8 mouse cellular contexts compared by ENCODE assay signal in genomic region chr14:30825476-30826131, GRCm38 (mm10). TPM values are rescaled to one million over a fixed set of nuclear protein-coding genes. Genes with fewer than 3 reads are reported as not detected.
DNase-seq lines count a peak whose midpoint lies in the region; ATAC-seq and TF ChIP-seq lines count a peak whose summit lies in the region.

Tmem110 (plus strand) TSS chr14:30825590.

- H3K79me2 ChIP-seq in CH12.LX (replicated peaks; ENCODE audit: control insufficient read depth, extremely low read depth, insufficient read depth, poor library complexity, severe bottlenecking) = peaks cover 38% of the 10 kb centered on the region

- peak within 1 kb of the TSS; percentile 60 for H3K9ac ChIP-seq in CH12.LX (ENCODE audit: insufficient read depth, low read depth)
- H3K9ac ChIP-seq in forebrain, embryonic 12.5 days = peak within 1 kb of the TSS; percentile 86
- H3K9ac ChIP-seq in heart, postnatal 0 days (replicated peaks; ENCODE audit: low read depth, low read length) = peak within 1 kb of the TSS; percentile 76
- peak within 1 kb of the TSS; percentile 85 for H3K9ac ChIP-seq in liver, postnatal 0 days (replicated peaks)
- peak within 1 kb of the TSS; percentile 83 for H3K9ac ChIP-seq in neural tube, embryonic 14.5 days (replicated peaks; ENCODE audit: low read depth, low read length)

- H3K27ac ChIP-seq in CH12.LX (ENCODE audit: insufficient read depth, low read depth) = peak within 1 kb of the TSS; percentile 81
- H3K27ac ChIP-seq in forebrain, embryonic 12.5 days = peak within 1 kb of the TSS; percentile 74
- peak within 1 kb of the TSS; percentile 74 for H3K27ac ChIP-seq in heart, postnatal 0 days (ENCODE audit: low read depth)
- H3K27ac ChIP-seq in liver, postnatal 0 days (ENCODE audit: low read depth) = peak within 1 kb of the TSS; percentile 46
- peak within 1 kb of the TSS; percentile 55; the same call in 1 of the 2 replicates for H3K27ac ChIP-seq in neural tube, embryonic 14.5 days (ENCODE audit: low read depth, low read length)

- no peaks in the 10 kb centered on the region for H3K27me3 ChIP-seq in CH12.LX (replicated peaks)
- no peaks in the 10 kb centered on the region for H3K27me3 ChIP-seq in forebrain, embryonic 12.5 days
- H3K27me3 ChIP-seq in heart, postnatal 0 days (ENCODE audit: control insufficient read depth, insufficient read depth, low read length) = no peaks in the 10 kb centered on the region
- H3K27me3 ChIP-seq in liver, postnatal 0 days (ENCODE audit: insufficient read depth, low read length) = no peaks in the 10 kb centered on the region
- no peaks in the 10 kb centered on the region for H3K27me3 ChIP-seq in neural tube, embryonic 14.5 days (ENCODE audit: control insufficient read depth, insufficient read depth, low read length)

- peak; percentile 1 for TF ChIP-seq RAD21 in CH12.LX (IDR thresholded peaks at IDR 0.05; ENCODE audit: low read depth, low read length)

- H3K4me2 ChIP-seq in CH12.LX (ENCODE audit: insufficient read depth, low read depth, poor library complexity, severe bottlenecking) = peak within 1 kb of the TSS; percentile 65
- H3K4me2 ChIP-seq in forebrain, embryonic 12.5 days = peak within 1 kb of the TSS; percentile 84
- H3K4me2 ChIP-seq in heart, postnatal 0 days (ENCODE audit: low read depth, low read length) = peak within 1 kb of the TSS; percentile 90
- peak within 1 kb of the TSS; percentile 91 for H3K4me2 ChIP-seq in liver, postnatal 0 days (ENCODE audit: low read depth, low read length)
- peak within 1 kb of the TSS; percentile 75 for H3K4me2 ChIP-seq in neural tube, embryonic 14.5 days (ENCODE audit: low read depth, low read length)

- TF ChIP-seq EP300 in CH12.LX (IDR thresholded peaks at IDR 0.05; ENCODE audit: low read length) = no peak
- no peak for TF ChIP-seq EP300 in heart, postnatal 0 days (IDR thresholded peaks at IDR 0.05; ENCODE audit: low read depth)
- TF ChIP-seq EP300 in liver, postnatal 0 days (IDR thresholded peaks at IDR 0.05; ENCODE audit: low read depth) = no peak

- H3K9me3 ChIP-seq in CH12.LX (replicated peaks; ENCODE audit: low read length) = no peaks in the 10 kb centered on the region
- no peaks in the 10 kb centered on the region for H3K9me3 ChIP-seq in forebrain, embryonic 12.5 days
- no peaks in the 10 kb centered on the region for H3K9me3 ChIP-seq in heart, postnatal 0 days (replicated peaks; ENCODE audit: control insufficient read depth, low read length)
- H3K9me3 ChIP-seq in liver, postnatal 0 days (ENCODE audit: low read length) = no peaks in the 10 kb centered on the region
- H3K9me3 ChIP-seq in neural tube, embryonic 14.5 days (ENCODE audit: control insufficient read depth, low read length) = no peaks in the 10 kb centered on the region

- H3K4me3 ChIP-seq in CH12.LX (replicated peaks in 1 of 3; ENCODE audit: low read depth in 2 of 3, low read length in 2 of 3, poor library complexity in 1 of 3) = peak within 1 kb of the TSS; percentile 68 to 89 (median 86)
- peak within 1 kb of the TSS; percentile 82 for H3K4me3 ChIP-seq in forebrain, embryonic 12.5 days (replicated peaks)
- peak within 1 kb of the TSS; percentile 98 for H3K4me3 ChIP-seq in heart, postnatal 0 days (ENCODE audit: low read depth, low read length)
- H3K4me3 ChIP-seq in liver, postnatal 0 days (ENCODE audit: low read depth, low read length) = peak within 1 kb of the TSS; percentile 80
- peak within 1 kb of the TSS; percentile 77 for H3K4me3 ChIP-seq in neural tube, embryonic 14.5 days (ENCODE audit: low read depth, low read length)

- dilution Hi-C loops in CH12.LX (cut with MboI; ENCODE audit: extremely low pct_ligation_motif_present, extremely low pct_unique_long_range_greater_than_20kb, low sequenced_read_pairs) = no loop called here

- no peak; a peak in 1 of 4 replicates for TF ChIP-seq CTCF in CH12.LX (conservative IDR thresholded peaks at IDR 0.05 in 1 of 2, IDR thresholded peaks at IDR 0.05 in 1 of 2; ENCODE audit: low read depth in 2 of 2, low read length in 2 of 2)
- TF ChIP-seq CTCF in heart, postnatal 0 days (IDR thresholded peaks at IDR 0.05; ENCODE audit: low read depth) = peak; percentile 15; the same call in 1 of the 2 replicates
- peak; percentile 45; the same call in 1 of the 2 replicates for TF ChIP-seq CTCF in liver, postnatal 0 days (IDR thresholded peaks at IDR 0.05; ENCODE audit: low read depth)

- in situ Hi-C loops in CH12.LX (cut with MboI; ENCODE audit: low pct_ligation_motif_present, low pct_unique_long_range_greater_than_20kb, low sequenced_read_pairs) = no loop called here

- under 1% methylated on average over 67 of the region's 68 CpGs for WGBS in forebrain, embryonic 12.5 days
- WGBS in heart, postnatal 0 days = under 1% methylated on average over 60 of the region's 68 CpGs
- WGBS in large intestine, adult 2 months = under 1% methylated on average over 67 of the region's 68 CpGs
- WGBS in liver, postnatal 0 days (ENCODE audit: insufficient replicate concordance) = under 1% methylated on average over 63 of the region's 68 CpGs
- under 1% methylated on average over 61 of the region's 68 CpGs for WGBS in neural tube, embryonic 14.5 days

- H3K36me3 ChIP-seq in CH12.LX (replicated peaks in 1 of 2; ENCODE audit: control insufficient read depth in 1 of 2, insufficient read depth in 1 of 2, low read length in 1 of 2) = peaks cover 0 to 3% of the 10 kb centered on the region in 2 experiments
- H3K36me3 ChIP-seq in forebrain, embryonic 12.5 days (replicated peaks) = no peaks in the 10 kb centered on the region
- no peaks in the 10 kb centered on the region for H3K36me3 ChIP-seq in heart, postnatal 0 days (replicated peaks; ENCODE audit: control insufficient read depth, insufficient read depth, low read length)
- 0 out of 2 replicates have a peak, but pooled peaks cover 4% of the 10 kb centered on the region for H3K36me3 ChIP-seq in liver, postnatal 0 days (replicated peaks; ENCODE audit: insufficient read depth, low read length)
- H3K36me3 ChIP-seq in neural tube, embryonic 14.5 days (ENCODE audit: control insufficient read depth, insufficient read depth, low read length) = no peaks in the 10 kb centered on the region

- peak; percentile 73 for TF ChIP-seq POLR2A in CH12.LX (IDR thresholded peaks at IDR 0.05; ENCODE audit: low read depth, low read length)

- peaks cover 7 to 47% of the 10 kb centered on the region in 2 experiments for H3K4me1 ChIP-seq in CH12.LX (ENCODE audit: control insufficient read depth in 1 of 2, insufficient read depth in 2 of 2)
- peaks cover 22% of the 10 kb centered on the region for H3K4me1 ChIP-seq in forebrain, embryonic 12.5 days
- H3K4me1 ChIP-seq in heart, postnatal 0 days (ENCODE audit: control insufficient read depth, insufficient read depth) = peaks cover 27% of the 10 kb centered on the region; the same call in 1 of the 2 replicates
- H3K4me1 ChIP-seq in liver, postnatal 0 days (ENCODE audit: insufficient read depth) = peaks cover 41% of the 10 kb centered on the region
- peaks cover 13% of the 10 kb centered on the region for H3K4me1 ChIP-seq in neural tube, embryonic 14.5 days (ENCODE audit: control insufficient read depth, insufficient read depth, low read length)

- ATAC-seq in forebrain, embryonic 12.5 days (ENCODE audit: low FRiP score) = peak; percentile 96
- ATAC-seq in heart, postnatal 0 days (ENCODE audit: insufficient read depth, low read depth) = peak; percentile 92
- ATAC-seq in liver, postnatal 0 days = peak; percentile 85
- ATAC-seq in neural tube, embryonic 14.5 days (ENCODE audit: low read depth) = peak; percentile 97

- DNase-seq in CH12.LX (ENCODE audit: extremely low read depth) = peak; percentile 76
- DNase-seq in c-Kit-positive CD71-positive TER-119-negative erythroid progenitor cells, embryonic 14.5 days (ENCODE audit: low read depth) = peak; percentile 65
- peak; percentile 63 for DNase-seq in heart, postnatal 0 days (ENCODE audit: low spot score)
- peak; percentile 67 for DNase-seq in large intestine, adult 2 months (ENCODE audit: low read depth, low spot score)
- DNase-seq in liver, postnatal 0 days = peak; percentile 90
- DNase-seq in testis, postnatal 10 days (ENCODE audit: low spot score) = peak; percentile 92

TF ChIP-seq in CH12.LX, 34 proteins besides CTCF, POLR2A, EP300 and RAD21 (continues in another document):
- no peak for TF ChIP-seq PAX5 (IDR thresholded peaks at IDR 0.05; ENCODE audit: low read length)
- no peak for TF ChIP-seq USF1 (IDR thresholded peaks at IDR 0.05; ENCODE audit: low read depth, low read length)
- TF ChIP-seq ZKSCAN1 (IDR thresholded peaks at IDR 0.05; ENCODE audit: borderline replicate concordance, low read depth, low read length) = no peak
- TF ChIP-seq MAZ (IDR thresholded peaks at IDR 0.05; ENCODE audit: low read depth, low read length) = 0 out of 2 replicates have a peak, but pooled peaks have one; percentile 9
- TF ChIP-seq IRF4 (IDR thresholded peaks at IDR 0.05; ENCODE audit: low read depth, low read length) = no peak; the same call in 1 of the 2 replicates
- 0 out of 2 replicates have a peak, but pooled peaks have one; percentile 28 for TF ChIP-seq MEF2A (IDR thresholded peaks at IDR 0.05; ENCODE audit: borderline replicate concordance, low read depth, low read length)
- peak; percentile 21; the same call in 1 of the 2 replicates for TF ChIP-seq SIN3A (IDR thresholded peaks at IDR 0.05; ENCODE audit: low read length)
- 0 out of 2 replicates have a peak, but pooled peaks have one; percentile 54 for TF ChIP-seq UBTF (IDR thresholded peaks at IDR 0.05; ENCODE audit: low read depth, low read length)
- 0 out of 2 replicates have a peak, but pooled peaks have one; percentile 57 for TF ChIP-seq ZMIZ1 (IDR thresholded peaks at IDR 0.05; ENCODE audit: low read depth, low read length)
- TF ChIP-seq NELFE (IDR thresholded peaks at IDR 0.05; ENCODE audit: low read depth, low read length) = peak; percentile 57; the same call in 1 of the 2 replicates
- TF ChIP-seq MYC (IDR thresholded peaks at IDR 0.05; ENCODE audit: low read depth, low read length) = no peak
- TF ChIP-seq ELF1 (IDR thresholded peaks at IDR 0.05; ENCODE audit: low read depth, low read length) = peak; percentile 28; the same call in 1 of the 2 replicates
- 0 out of 2 replicates have a peak, but pooled peaks have one; percentile 60 for TF ChIP-seq POLR2AphosphoS2 (IDR thresholded peaks at IDR 0.05; ENCODE audit: low read depth, low read length)
- TF ChIP-seq TBP (conservative IDR thresholded peaks at IDR 0.05; ENCODE audit: low read depth, low read length) = no peak

RNA-seq across cellular contexts. Expression of gene Tmem110, which starts in this region (rescaled TPM):
- 15.7 and 19.4 TPM in 2 replicates for total RNA-seq in CH12.LX (2012; rRNA removed)
- 10.3 and 10.4 TPM in 2 replicates for total RNA-seq in CH12.LX (2014; rRNA removed)
- polyA plus RNA-seq in CH12.LX (2012; ENCODE audit: insufficient read length, low read depth) = 25.1 and 26.2 TPM in 2 replicates
- 22.6 and 25.1 TPM in 2 replicates for polyA plus RNA-seq in forebrain, embryonic 12.5 days (2016; fragmentation: Nextera tagmentation; extraction: Ambion mirVana)
- 4.7 and 9.5 TPM in 2 replicates for total RNA-seq in heart, postnatal 0 days (2014; rRNA removed; ENCODE audit: low replicate concordance)
- 9.2 and 9.9 TPM in 2 replicates for polyA plus RNA-seq in heart, postnatal 0 days (2015; fragmentation: Nextera tagmentation; extraction: Ambion mirVana)
- polyA plus RNA-seq in large intestine, adult 2 months (2012; rRNA removed) = 8.1 and 9.1 TPM in 2 replicates
- 11.8 and 14.4 TPM in 2 replicates for polyA plus RNA-seq in liver, postnatal 0 days (2015; fragmentation: Nextera tagmentation; extraction: Ambion mirVana)
- polyA plus RNA-seq in neural tube, embryonic 14.5 days (2014; fragmentation: Nextera tagmentation; extraction: Ambion mirVana) = 19.3 and 30.7 TPM in 2 replicates

Comparison
In these comparisons a context has a peak if more than half of its experiments do, and no peak if none do; other contexts are left out.
1. Peak in every context shown above with its lines: DNase-seq, ATAC-seq, H3K4me3 ChIP-seq and H3K27ac ChIP-seq.
2. CTCF ChIP-seq: peak in heart, postnatal 0 days (single experiment) and liver, postnatal 0 days (single experiment); none in CH12.LX (0 of 2).